ENCODE assay signal across 9 mouse cellular contexts in the genomic region with DNA sequence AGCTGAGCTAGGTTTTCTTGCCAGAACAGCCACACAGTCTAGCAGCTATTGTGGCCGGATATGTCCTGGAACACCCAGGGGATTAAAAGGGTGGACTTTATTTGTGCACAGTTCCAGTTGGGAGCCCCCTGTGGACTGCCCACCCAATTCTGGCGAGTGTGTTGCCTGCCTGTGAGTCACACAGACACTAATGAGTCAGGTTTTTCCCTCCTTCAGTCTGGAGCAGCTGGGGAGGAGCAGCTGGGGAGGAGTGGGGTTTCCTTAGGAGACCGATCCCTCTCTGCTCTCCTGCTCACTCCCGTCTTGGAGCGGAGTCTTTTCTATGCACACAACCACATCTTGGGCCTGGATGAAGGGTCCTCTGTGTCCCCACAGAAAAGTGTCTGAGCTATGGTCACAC. TPM values are rescaled to one million over a fixed set of nuclear protein-coding genes. Genes with fewer than 3 reads are reported as not detected.
DNase-seq lines count a peak whose midpoint lies in the region; ATAC-seq and TF ChIP-seq lines count a peak whose summit lies in the region.
"Had no signal": no experiment of that assay in that cellular context is flagged by ENCODE, and none has a peak within 500 bp of the region (broad histone marks: within the 10 kb centered on the region; RNA-seq: fewer than 3 reads in every experiment).

No protein-coding gene starts in this region.

- in situ Hi-C loops in Patski (cut with MboI; ENCODE audit: low pct_unique_long_range_greater_than_20kb) = no loop called here

- H3K4me3 ChIP-seq in kidney, embryonic 15.5 days (replicated peaks) = no peak overlapping the region

- no peaks in the 10 kb centered on the region for H3K27me3 ChIP-seq in kidney, embryonic 15.5 days
- H3K27me3 ChIP-seq in Patski = no peaks in the 10 kb centered on the region

- H3K4me2 ChIP-seq in kidney, embryonic 15.5 days = no peak overlapping the region

- no peak; the same call in 1 of the 2 replicates for ATAC-seq in kidney, embryonic 15.5 days (replicated peaks; ENCODE audit: low FRiP score)
- peak; percentile 82 for ATAC-seq in Patski
- ATAC-seq in erythroblast, adult 5-6 weeks (replicated peaks; ENCODE audit: low FRiP score, poor library complexity, severe bottlenecking) = no peak

- peak overlapping the region; percentile 86 for H3K27ac ChIP-seq in kidney, embryonic 15.5 days

- POLR2A ChIA-PET in Patski (lab: Charles Lee) = interaction anchor here (0.7 to 2.7 kb wide), 7 partner anchors 8 to 78 kb away, joined by 3 to 15 read pairs (median 4); a partner anchor contains a TSS

- 39% methylated on average over 5 of the region's 5 CpGs for WGBS in kidney, embryonic 15.5 days

- no peak for TF ChIP-seq CTCF in Patski (IDR thresholded peaks at IDR 0.05)

- no peak overlapping the region for H3K9ac ChIP-seq in kidney, embryonic 15.5 days

- H3K4me1 ChIP-seq in kidney, embryonic 15.5 days = peaks cover 65% of the 10 kb centered on the region

- H3K9me3 ChIP-seq in kidney, embryonic 15.5 days (replicated peaks) = no peaks in the 10 kb centered on the region

- CTCF ChIA-PET in Patski (lab: Charles Lee) = interaction anchor here (0.7 to 3.3 kb wide), 9 partner anchors 9 to 38 kb away, joined by 3 to 17 read pairs (median 4); no protein-coding TSS in a partner anchor

- no peaks in the 10 kb centered on the region; the same call in 1 of the 2 replicates for H3K36me3 ChIP-seq in kidney, embryonic 15.5 days

- DNase-seq in kidney, adult 11 months = no peak
- DNase-seq in Patski (ENCODE audit: low read depth, low spot score) = peak; percentile 91
- DNase-seq in gastrocnemius, adult 8-10 months (ENCODE audit: low spot score in 2 of 2) = peak; percentile 29 to 52
- peak; percentile 31 to 45 for DNase-seq in layer of hippocampus, postnatal 36 days
- peak; percentile 46 for DNase-seq in skeletal muscle tissue, adult 2 months (ENCODE audit: low read depth, low spot score)
- DNase-seq in retina, embryonic 14.5 days (ENCODE audit: low spot score) = no peak

RNA-seq across cellular contexts. Expression of a gene that starts 19.0 kb away (rescaled TPM):
- 0.35 TPM in 1 of 2 replicates, not detected in the other for polyA plus RNA-seq in kidney, embryonic 15.5 days (2015; fragmentation: Nextera tagmentation; extraction: Ambion mirVana)
- polyA plus RNA-seq in Patski (2021) = 0.83 TPM
- total RNA-seq in gastrocnemius, adult 8-10 months (2022) = 100 to 1,000 TPM; 131 to 242 (median 170) TPM
- not detected for total RNA-seq in layer of hippocampus, postnatal 36 days (2021)
- total RNA-seq in erythroblast, adult 5-6 weeks (2015; ENCODE audit: low replicate concordance) = not detected in 2 replicates
- total RNA-seq in erythroblast, adult 5-6 weeks (2017; ENCODE audit: low replicate concordance) = not detected in 2 replicates
- total RNA-seq: hematopoietic stem cell, adult 5-6 weeks had no signal

RNA-seq across cellular contexts. Expression of a gene that starts 28.6 kb away (rescaled TPM):
- 19.7 and 21.1 TPM in 2 replicates for polyA plus RNA-seq in kidney, embryonic 15.5 days (2015; fragmentation: Nextera tagmentation; extraction: Ambion mirVana)
- 51.2 TPM for polyA plus RNA-seq in Patski (2021)
- total RNA-seq in gastrocnemius, adult 8-10 months (2022) = 1 to 10 TPM; 3.0 to 4.8 (median 3.7) TPM
- 1 to 10 TPM; 5.8 to 8.7 TPM for total RNA-seq in layer of hippocampus, postnatal 36 days (2021)
- 0.63 TPM in 1 of 2 replicates, not detected in the other for total RNA-seq in erythroblast, adult 5-6 weeks (2015; ENCODE audit: low replicate concordance)
- total RNA-seq in erythroblast, adult 5-6 weeks (2017; ENCODE audit: low replicate concordance) = not detected in 2 replicates

RNA-seq across cellular contexts. Expression of a gene that starts 35.2 kb away (rescaled TPM):
- 0.54 and 0.62 TPM in 2 replicates for polyA plus RNA-seq in kidney, embryonic 15.5 days (2015; fragmentation: Nextera tagmentation; extraction: Ambion mirVana)
- 2.7 TPM for polyA plus RNA-seq in Patski (2021)
- under 1 TPM in 3 of 4 experiments, not detected in 1; 0.21 to 0.53 (median 0.36) TPM for total RNA-seq in gastrocnemius, adult 8-10 months (2022)
- total RNA-seq in layer of hippocampus, postnatal 36 days (2021) = 1 to 10 TPM; 2.0 to 2.8 TPM
- total RNA-seq in erythroblast, adult 5-6 weeks (2015; ENCODE audit: low replicate concordance) = not detected in 2 replicates
- 0.42 TPM in 1 of 2 replicates, not detected in the other for total RNA-seq in erythroblast, adult 5-6 weeks (2017; ENCODE audit: low replicate concordance)
- total RNA-seq: hematopoietic stem cell, adult 5-6 weeks had no signal

RNA-seq across cellular contexts. Expression of a gene that starts 35.3 kb away (rescaled TPM):
- polyA plus RNA-seq in kidney, embryonic 15.5 days (2015; fragmentation: Nextera tagmentation; extraction: Ambion mirVana) = 29.0 and 32.3 TPM in 2 replicates
- polyA plus RNA-seq in Patski (2021) = 45.0 TPM
- 10 to 100 TPM; 15.0 to 17.5 (median 15.8) TPM for total RNA-seq in gastrocnemius, adult 8-10 months (2022)
- 10 to 100 TPM; 13.4 to 14.5 TPM for total RNA-seq in layer of hippocampus, postnatal 36 days (2021)
- 1.9 and 3.7 TPM in 2 replicates for total RNA-seq in erythroblast, adult 5-6 weeks (2015; ENCODE audit: low replicate concordance)
- 2.4 and 3.7 TPM in 2 replicates for total RNA-seq in erythroblast, adult 5-6 weeks (2017; ENCODE audit: low replicate concordance)

RNA-seq across cellular contexts. Expression of a gene that starts 35.9 kb away (rescaled TPM):
- polyA plus RNA-seq in kidney, embryonic 15.5 days (2015; fragmentation: Nextera tagmentation; extraction: Ambion mirVana) = 40.6 and 45.6 TPM in 2 replicates
- 56.8 TPM for polyA plus RNA-seq in Patski (2021)
- total RNA-seq in gastrocnemius, adult 8-10 months (2022) = 10 to 100 TPM in 2 of 4 experiments, 1 to 10 TPM in 2; 9.1 to 14.1 (median 9.8) TPM
- total RNA-seq in layer of hippocampus, postnatal 36 days (2021) = 10 to 100 TPM; 31.8 to 37.0 TPM
- total RNA-seq in erythroblast, adult 5-6 weeks (2015; ENCODE audit: low replicate concordance) = 10.0 and 27.0 TPM in 2 replicates
- total RNA-seq in erythroblast, adult 5-6 weeks (2017; ENCODE audit: low replicate concordance) = 3.5 and 13.9 TPM in 2 replicates

Comparison
In these comparisons a context has a peak if more than half of its experiments do, and no peak if none do; other contexts are left out.
1. DNase-seq: peak in Patski (single experiment), gastrocnemius, adult 8-10 months (2 of 2), layer of hippocampus, postnatal 36 days (2 of 2) and skeletal muscle tissue, adult 2 months (single experiment); none in kidney, adult 11 months (single experiment) and retina, embryonic 14.5 days (single experiment).
2. RNA of a gene that starts 19.0 kb away (total RNA-seq): 131 to 242 TPM in gastrocnemius, adult 8-10 months; not detected in layer of hippocampus, postnatal 36 days and not detected in erythroblast, adult 5-6 weeks; every median in the first group is over 100 times any median in the second.